Mouse (Mus musculus) T-cell, adult 2 months (primary cell): ENCODE data around the gene Arid3b.

Experiments
- DNase-seq: peaks from one replicate; pipeline ENCODE4 v3.0.0; 2022; ENCODE audit warnings: low spot score

The Arid3b gene

DNA sequence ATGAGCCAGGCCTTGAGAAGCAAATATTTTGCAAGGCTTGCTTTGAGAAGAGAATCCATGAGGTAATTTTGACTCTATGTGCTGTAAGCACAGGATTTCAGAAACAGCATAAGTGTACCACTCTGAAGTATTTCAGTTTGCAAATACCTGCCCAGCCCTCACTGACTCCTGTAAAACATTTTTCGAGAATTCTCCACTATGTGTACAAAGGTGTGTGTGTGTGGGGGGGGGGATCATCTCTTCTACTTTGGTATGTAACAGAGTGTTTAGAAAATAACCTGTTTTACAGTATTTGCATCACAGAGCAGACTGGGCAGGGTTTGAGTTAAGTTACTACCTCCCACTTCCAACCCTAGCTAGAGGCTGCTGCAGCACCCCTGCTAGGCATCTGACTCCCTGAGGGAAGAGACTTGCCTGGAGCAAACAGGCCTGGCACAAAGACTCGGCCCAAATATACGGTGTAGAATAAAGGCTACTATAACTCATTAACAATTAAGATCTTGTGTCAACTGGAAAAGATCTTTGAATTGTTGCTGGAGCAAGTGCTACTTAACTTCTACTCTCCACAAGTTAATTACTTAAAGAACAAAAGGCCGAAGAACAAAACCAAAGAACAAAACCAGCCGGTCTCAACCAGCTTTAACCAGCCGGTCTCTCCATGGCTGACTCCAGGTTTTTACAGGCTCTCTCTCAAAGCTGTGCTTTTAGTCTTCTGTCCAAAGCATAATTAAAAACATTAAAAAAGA, 6.6 kb downstream of the Arid3b start:
- DNase-seq = no peak

DNA sequence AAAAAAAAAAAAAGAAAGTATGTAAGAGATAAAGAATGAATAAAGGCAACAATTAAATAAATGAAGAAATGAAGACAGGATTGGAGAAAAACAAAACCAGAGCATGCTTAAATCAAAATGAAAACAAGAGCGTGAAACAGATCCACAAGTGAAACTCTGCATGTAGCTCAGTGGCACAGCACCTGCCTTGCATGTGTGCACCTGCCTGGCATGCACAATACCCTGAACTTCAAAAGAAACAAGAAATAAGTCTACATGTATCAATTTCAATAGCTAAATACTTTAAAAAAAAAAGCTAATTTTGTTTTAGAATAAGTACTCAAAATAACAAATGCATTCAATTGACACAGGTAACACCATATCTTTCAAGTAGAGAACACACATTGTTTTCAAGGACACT, 13.2 kb downstream of the Arid3b start:
- DNase-seq = no peak

- no peak for DNase-seq
Observed at GRCm38 (mm10) chr9:57822812-57823211, 13.8 kb downstream of the Arid3b start.

- no peak for DNase-seq
Observed at GRCm38 (mm10) chr9:57820186-57821080, 16.2 kb downstream of the Arid3b start.

DNA sequence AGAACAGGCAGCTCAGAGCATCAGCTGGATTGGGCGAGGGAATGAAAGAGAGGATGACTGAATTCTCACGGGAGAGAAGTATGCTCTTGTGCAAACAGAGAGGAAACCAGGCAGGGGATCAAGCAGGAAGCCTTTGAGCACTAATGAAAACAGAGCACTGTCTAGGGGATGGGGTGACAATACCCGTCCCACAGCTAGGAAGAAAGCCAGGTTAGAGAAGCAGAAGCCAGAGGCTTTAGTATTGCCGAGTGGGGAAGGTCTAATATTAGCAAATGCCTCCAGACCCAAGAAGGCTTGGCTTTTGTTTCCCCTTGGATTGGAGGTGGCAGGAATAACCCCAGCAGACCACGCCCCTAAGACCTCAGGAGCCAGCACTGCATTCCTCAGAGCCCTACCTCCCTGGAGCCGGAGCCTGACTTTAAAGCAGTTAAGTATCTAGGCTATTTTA, 19.3 kb downstream of the Arid3b start:
- DNase-seq = no peak

DNA sequence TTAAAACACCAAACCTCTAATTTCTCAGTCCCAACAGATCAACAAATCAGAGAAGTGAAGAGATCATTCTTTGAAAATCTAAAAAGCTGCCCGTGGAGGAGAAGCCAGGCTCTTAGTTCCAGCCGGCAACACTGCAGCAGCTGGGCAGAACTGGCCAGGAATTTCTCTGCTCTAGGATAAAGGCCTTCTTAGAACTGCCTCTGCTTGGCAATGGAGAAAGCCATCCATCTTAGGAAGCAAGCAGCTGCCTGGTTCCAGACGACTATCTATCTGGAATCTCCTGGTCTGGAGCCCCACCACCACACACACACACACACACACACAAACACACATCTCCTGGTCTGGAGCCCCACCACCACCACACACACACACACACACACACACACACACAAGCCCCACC, 21.7 kb downstream of the Arid3b start:
- no peak for DNase-seq

GRCm38 (mm10) chr9:57814014-57814413, 22.6 kb downstream of the Arid3b start:
- no peak for DNase-seq

- DNase-seq = no peak
Observed at GRCm38 (mm10) chr9:57811793-57812733, 24.5 kb downstream of the Arid3b start.

DNA sequence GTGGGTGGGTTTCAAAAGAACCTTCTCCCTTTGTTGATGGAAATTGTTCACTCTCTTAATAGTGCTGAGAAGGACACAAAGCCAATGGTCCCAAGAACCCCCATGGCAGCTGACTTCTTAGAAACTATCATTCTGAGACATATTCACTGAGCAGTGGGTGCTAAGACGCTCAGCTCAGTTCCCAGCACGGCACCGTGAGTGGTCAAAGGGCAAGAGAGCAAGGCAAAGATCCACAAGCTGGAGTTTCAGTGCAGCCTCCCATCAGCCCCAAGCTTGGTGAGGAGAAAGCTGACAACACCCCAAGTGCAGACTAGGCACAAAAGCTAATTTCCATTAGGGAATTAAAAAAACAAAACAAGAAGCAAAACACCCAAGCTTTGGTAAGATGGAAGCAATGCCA, 25.9 kb downstream of the Arid3b start:
- DNase-seq = no peak

GRCm38 (mm10) chr9:57808771-57809310, 27.8 kb downstream of the Arid3b start:
- no peak for DNase-seq

- no peak for DNase-seq
Observed at GRCm38 (mm10) chr9:57807174-57807651, 29.4 kb downstream of the Arid3b start.

DNA sequence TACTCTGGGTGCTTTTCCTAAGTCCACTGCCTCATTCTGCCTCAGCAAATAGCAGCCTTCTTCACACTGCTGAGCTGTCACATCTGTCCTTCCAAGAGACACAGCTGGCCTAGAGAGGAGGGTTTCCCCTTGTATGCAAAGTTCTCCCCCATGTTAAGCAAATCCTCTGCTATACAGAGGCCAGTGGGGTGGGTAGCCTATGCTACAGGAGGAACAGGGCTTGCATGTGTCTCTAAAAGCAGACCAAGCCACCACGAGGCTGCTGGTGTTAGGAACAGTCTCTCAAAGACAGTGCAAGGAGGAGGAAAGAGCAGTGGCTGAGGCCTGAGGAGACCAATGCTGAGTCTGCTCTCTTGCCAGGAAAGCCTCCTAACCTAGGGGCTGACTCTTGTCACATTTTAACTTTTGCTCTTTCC, 30.5 kb downstream of the Arid3b start:
- no peak for DNase-seq

DNA sequence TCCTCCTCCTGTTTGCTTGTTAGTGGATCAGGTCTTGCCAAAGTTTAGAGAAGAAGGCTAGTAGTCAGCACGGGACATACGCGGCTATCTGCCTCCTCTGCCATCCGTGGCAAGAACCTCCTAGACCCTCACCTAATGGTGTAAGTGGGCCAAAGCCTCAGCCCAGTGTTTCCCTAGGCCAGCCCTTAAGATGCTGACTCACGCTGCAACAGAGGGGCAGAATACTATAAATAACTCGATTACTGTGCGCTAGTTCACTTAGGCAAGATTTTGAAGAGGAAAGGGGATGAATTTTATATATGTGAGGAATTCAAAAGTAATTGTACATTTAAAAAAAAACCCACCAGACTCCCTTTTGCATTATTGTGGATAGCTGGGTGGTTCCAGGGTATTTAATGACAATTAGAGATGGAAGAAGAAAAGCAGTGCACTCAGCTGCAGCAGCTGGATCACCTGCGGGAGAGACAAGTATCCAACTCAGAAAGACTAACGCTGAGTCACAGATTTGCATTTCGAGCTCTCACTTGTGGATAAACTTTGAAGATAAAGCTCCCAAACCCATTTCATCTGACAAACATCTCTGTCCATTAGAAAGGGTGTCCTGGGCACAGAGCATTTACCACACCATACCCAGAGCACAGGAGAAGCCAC, 31.4 kb downstream of the Arid3b start:
- no peak for DNase-seq

DNA sequence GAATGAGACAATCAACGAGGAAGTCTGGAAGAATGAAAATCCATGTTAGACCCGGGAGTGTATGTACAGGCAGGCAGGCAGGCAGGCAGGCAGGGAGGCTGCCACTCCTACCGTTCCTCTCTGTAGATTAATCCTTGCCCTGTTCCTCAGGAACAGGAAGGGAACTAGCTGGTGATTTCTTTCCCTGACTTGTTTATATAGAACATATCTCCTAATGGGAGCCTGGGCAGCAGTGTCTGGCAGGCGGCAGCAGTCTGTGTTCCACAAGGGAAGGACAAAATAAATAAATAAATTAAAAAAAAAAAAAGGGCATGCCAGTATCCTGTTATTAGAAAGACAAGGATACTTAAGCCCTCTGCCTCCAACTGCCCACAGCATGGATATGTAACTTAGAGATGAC, 32.8 kb downstream of the Arid3b start:
- DNase-seq = no peak

DNA sequence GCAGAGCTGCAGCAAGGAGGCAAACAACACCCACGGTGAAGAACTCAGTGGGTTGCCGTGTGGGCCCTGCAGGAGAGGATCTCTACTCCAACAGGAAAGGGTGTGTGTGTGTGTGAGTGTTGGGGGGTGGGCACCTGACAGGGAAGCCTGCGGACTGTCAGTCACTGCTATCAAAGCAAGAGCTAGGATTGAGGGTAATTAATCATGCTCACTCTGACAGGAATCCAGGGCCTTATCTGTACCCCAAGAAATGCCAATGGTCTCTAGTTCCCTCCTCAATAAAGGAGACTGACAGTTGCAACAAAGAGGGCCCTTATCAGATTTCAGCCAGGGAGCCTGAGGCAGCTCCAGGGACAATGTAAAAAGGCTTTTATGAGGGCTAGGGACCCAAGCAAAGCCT, 33.5 kb downstream of the Arid3b start:
- no peak for DNase-seq

GRCm38 (mm10) chr9:57800325-57800975, 36.1 kb downstream of the Arid3b start:
- no peak for DNase-seq

GRCm38 (mm10) chr9:57798725-57799253, 37.8 kb downstream of the Arid3b start:
- no peak for DNase-seq

- DNase-seq = no peak
Observed at GRCm38 (mm10) chr9:57797456-57797855, 39.1 kb downstream of the Arid3b start.

GRCm38 (mm10) chr9:57789733-57790132, 46.9 kb downstream of the Arid3b start:
- DNase-seq = no peak

- DNase-seq = no peak
Observed at GRCm38 (mm10) chr9:57782656-57783055, 53.9 kb downstream of the Arid3b start.
